Mouse (Mus musculus): Measurements from ENCODE around the gene Egfr.

Gene Egfr

GRCm38 (mm10) chr11:16951761-16952010, 199.7 kb downstream of the Egfr start:
- DNase-seq (ENCODE audit: low spot score in 2 of 2): no peak

- DNase-seq (ENCODE audit: low spot score in 2 of 2): no peak
Observed at GRCm38 (mm10) chr11:16956115-16956862, 204.3 kb downstream of the Egfr start.

- no peak for DNase-seq (ENCODE audit: low spot score in 2 of 2)
Observed at GRCm38 (mm10) chr11:16957030-16957429, 205.0 kb downstream of the Egfr start.

GRCm38 (mm10) chr11:16958520-16958919, 206.5 kb downstream of the Egfr start:
- no peak for DNase-seq (ENCODE audit: low spot score in 2 of 2)
